Mouse (Mus musculus): Measurements from ENCODE around the gene Suox.

- no peak for TF ChIP-seq POLR2A (IDR thresholded peaks at IDR 0.05; ENCODE audit: control insufficient read depth, low read depth, low read length)
- TF ChIP-seq CTCF (IDR thresholded peaks at IDR 0.05; ENCODE audit: control insufficient read depth, insufficient read depth, insufficient replicate concordance, low read depth, low read length): no peak
Measured at GRCm38 (mm10) chr10:128657844-128658243, 16.0 kb downstream of the Suox start.

All from testis, adult 2 months (tissue).